Mouse (Mus musculus): ENCODE data around the gene Tff1. TPM values are rescaled to one million over a fixed set of nuclear protein-coding genes. Genes with fewer than 3 reads are reported as not detected.

The Tff1 gene
- not detected for total RNA-seq (2021)
- 0.16 and 6.8 TPM in 2 replicates for polyA plus RNA-seq (2012; rRNA removed)
- long read RNA-seq, result 0 reads

DNA sequence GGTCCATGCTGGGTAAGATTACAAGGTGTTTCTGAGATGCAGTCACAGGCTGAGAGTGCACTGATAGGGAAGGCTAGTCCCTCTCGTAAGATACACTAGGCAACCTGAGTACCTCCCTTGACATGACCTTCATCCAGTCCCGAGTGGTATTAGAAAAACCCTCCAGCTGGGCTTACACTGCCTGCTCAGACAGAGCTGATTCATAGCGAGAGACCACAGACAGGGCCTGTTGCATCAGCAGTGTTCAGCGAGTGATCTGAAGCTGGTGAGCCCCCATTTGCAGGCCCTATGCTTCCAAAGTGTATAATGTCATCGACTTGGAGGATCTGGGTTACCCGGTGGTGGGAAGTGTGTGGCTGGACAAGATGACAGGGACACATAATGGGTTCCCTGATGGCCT is at the start of gene Tff1:
Gene Tff1 (minus strand): TSS at position 151 of the 400 bp plus-strand sequence.
- DNase-seq, result no peak

DNA sequence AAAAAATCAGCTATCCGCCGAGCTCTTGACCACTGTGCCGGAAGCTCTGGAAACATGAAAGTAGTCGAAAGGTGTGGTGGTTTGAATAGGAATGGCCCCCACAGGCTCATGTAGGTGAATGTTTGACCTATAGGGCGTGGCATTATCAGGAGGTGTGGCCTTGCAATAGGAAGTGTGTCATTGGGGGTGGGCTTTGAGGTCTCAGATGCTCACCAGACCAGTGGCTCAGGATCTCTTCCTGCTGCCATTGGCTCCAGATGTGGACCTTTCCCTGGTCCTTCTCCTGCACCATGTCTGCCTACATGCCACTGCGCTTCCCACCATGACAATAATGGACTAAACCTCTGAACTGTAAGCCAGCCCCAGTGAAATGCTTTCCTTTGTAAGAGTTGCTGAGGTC is 46.8 kb upstream of the Tff1 start:
- DNase-seq, result no peak

DNA sequence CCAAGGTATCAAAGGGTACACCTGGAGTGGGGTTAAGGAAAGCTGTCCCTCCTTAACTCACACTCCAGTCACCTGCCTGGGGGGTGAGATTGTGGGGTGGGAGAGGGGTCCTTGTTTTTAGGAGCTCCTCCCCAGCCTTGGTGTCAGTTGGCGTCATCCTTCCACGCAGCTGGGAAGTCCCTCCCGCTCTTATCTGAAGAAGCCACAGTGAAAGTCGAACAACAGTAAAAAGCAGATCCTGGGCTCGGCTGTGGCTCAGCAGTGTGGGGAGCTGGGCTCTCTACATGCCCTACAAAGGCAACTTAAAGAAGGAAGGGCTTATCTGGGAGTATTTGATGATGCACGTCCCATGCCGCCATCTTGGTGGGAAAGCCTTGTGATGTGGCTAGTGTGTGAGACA is 45.2 kb upstream of the Tff1 start:
- DNase-seq, result no peak

DNA sequence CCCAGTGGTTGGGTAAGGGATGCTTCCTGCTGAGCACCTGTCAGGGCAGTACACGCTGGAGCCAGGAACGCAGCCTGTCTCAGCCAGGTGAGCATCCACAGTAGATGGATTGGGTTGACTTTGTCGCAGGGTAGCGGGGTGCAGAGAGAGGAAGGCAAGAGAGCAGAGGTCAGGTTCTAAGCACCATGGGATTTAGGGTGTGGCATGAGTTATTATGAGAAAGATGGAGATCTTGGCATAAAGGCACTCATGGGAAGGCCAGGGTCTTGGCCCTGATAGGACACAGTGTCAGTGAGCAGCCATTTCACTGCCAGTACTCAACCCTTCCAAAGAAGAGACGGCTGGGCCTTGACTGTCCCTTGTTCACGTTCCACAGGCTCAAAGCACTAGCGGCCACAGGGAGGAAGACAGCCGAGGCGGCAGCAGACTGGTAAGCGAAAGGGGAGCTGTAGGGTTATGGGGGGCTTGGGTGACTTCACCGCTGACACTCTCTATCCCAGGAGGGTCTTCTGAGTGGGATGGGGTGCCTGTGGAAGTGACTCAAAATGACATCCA is 44.4 kb upstream of the Tff1 start:
- DNase-seq, result no peak

DNA sequence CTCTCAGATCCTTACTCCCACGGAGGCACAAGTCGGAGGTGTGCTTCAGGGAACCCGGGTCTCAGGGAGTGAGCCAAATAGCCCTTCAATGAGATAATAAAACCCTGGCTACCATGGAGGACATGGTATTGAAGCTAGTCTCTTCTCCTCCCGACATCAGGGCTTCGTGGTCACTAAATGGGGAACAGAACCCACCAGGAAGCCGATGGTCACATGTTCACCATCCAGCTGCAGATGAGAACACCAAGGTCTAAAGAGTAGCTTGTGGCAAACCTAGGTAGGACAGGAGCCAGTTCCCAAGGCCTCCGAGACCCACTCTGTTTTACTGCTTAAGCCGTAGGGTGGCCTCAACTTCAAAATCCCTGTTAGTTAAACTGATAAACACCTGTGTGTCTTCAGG is 43.6 kb upstream of the Tff1 start:
- no peak for DNase-seq

DNA sequence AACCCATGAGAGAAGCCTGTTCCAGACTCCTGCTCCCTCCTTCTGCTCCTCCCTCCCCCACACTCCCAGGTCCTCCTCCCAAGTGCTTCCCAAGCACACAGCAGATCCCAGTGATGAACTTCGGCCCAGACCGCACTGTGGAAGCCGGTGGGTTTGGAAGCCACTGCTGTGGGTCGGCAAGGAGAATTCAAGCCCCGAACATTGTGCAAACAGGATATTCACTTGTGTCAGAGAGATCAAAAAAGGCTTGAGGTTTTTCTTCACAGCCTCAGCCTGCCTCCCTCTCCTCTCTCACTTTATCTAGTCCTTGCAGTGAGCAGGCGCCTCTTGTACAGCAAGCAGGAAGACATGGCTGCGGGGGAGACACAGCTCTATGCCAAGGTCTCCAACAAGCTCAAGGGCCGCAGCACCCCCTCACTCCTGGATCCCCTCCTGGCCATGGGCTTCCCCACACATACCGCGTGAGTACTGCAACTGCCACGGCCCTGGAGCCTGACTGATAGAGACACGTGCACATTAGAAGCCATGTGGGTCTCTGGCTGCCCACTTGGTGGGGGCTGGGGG is 42.8 kb upstream of the Tff1 start, which contains the start of gene Ubash3a:
Gene Ubash3a (plus strand): TSS at position 103 of the 564 bp plus-strand sequence.
- DNase-seq, result no peak

DNA sequence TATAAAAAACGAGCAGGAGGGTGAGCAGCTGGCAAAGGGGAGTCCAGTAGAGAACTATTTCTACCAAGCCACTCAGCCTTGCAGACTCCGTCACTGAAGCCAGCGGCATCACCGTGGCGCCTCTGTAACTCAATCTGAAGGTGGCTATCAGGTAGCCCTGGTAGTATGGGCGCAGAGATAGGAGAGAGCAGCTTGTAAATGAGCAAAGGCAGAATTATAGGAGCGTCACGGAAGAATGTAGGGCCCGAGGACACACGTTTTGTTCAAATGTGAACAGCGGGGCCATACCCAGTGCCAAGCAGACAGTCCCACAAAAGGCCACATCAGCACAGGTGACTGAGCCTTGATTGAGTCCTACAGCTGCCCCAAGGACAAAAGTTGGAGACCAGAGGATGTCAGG is 33.8 kb upstream of the Tff1 start, which contains the start of gene Tmprss3:
Gene Tmprss3 (minus strand): TSS at position 101 of the 400 bp plus-strand sequence.
- no peak for DNase-seq

DNA sequence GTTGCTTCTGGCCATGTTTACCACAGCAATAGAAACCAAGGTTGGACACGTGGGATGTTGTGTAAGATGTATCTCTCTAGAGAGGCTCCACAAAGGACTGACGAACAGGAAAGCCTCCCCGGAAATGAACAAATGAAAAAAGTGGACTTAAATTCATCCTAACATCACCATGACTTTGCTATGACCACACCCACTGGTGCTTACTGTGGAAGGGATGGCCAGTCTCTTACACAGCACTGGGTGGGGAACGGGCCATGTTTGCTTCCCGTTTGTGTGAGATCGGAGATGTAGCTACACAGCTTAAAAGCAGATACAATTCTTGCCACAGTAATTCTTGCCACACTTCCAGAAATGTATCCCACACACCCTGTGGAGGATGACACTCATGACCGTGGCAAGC is 31.2 kb upstream of the Tff1 start:
- DNase-seq, result no peak

DNA sequence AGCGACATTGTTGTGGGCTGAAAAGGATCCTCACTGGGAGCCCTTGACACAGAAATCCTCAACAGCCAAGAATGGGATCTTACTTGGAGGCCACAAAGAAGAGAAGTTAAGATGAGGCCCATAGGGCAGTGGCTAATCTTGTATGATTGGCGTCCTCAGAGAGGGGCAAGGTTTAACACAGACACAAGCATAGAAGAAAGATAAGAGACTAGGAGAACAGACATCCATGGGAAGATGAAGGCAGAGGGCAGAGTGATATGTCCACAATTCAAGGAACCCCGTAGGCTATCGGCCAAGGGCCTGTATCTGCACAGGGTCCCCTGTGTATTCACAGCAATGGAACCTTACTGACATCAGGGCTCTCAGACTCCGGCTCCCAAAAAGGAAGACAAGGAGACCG is 30.1 kb upstream of the Tff1 start:
- no peak for DNase-seq

DNA sequence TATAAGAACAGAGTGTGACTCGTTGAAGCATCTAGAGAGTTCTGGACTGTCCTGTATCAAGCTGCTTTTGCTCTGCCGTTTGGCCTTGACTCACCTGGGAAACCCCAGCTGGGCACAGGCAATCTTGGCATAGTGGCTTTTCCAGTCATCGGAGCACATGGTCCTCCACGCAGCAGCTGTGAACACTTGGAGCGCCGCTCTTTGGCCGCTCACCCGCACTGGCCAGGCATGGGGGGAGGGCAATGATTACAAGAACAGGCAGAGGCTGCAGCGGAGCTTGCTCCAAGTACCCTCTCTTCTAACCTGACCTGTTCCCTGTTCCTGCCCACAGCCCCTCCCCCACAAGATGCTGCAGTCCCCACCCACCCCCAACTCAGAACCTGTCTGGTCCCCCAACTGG is 28.3 kb upstream of the Tff1 start:
- DNase-seq, result no peak

DNA sequence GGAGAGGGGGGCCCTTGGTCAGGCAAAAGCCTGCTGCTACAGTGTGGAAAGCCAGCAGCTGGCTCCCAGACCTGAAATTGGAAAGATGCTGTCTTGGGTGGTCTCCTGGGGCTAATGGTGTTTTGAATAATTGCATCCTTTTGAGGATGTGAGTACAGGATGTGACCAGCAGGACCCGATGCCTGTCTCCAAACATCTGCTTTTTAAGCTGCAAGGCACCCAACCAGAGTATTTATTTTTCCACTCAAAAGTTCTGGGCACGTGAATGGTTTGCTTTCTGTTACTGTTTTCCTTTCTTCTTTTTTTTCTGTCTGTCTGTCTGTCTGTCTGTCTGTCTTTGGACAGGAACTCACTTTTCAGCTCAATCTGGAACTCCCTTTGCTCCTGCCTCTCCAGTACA is 27.6 kb upstream of the Tff1 start:
- DNase-seq, result no peak

DNA sequence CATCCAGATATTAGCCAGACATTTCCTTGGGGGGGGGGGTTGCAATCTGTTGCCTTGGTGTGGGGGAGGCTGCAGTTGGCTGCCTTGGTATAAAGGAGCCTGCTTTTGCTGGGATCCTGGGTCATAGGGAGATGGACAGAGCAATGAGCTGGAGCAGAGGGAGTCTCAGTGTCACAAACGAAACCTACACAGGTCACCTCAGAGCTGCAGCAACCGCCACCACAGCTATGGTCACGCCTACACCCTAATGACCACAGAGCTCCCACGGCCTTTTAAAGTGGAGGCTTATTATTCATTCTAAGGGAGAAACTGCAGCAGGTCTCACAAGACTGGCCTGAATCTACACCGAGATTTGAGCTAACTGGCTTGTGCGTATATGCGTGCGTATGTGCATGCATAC is 26.7 kb upstream of the Tff1 start:
- DNase-seq, result no peak

DNA sequence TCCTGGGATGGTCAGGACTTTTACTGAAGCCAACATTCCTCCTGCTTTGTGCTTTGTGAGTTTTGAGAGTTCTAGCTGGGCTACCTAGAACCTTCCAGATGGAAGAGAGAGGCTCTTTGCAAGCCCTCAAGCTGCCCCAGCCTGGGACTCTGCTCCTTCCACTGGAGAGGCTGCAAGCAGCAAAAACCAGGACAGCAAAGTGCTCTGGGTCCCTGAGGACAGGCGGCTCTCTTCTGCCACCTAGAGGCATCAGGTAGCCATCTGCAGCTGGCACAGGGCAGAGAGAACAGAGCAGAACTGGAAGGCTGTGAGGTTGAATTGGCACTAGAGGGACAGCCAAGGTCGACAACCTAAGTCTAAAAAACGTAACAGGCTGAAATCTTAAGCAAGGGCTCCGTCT is 22.3 kb upstream of the Tff1 start:
- DNase-seq, result peak; percentile 74

DNA sequence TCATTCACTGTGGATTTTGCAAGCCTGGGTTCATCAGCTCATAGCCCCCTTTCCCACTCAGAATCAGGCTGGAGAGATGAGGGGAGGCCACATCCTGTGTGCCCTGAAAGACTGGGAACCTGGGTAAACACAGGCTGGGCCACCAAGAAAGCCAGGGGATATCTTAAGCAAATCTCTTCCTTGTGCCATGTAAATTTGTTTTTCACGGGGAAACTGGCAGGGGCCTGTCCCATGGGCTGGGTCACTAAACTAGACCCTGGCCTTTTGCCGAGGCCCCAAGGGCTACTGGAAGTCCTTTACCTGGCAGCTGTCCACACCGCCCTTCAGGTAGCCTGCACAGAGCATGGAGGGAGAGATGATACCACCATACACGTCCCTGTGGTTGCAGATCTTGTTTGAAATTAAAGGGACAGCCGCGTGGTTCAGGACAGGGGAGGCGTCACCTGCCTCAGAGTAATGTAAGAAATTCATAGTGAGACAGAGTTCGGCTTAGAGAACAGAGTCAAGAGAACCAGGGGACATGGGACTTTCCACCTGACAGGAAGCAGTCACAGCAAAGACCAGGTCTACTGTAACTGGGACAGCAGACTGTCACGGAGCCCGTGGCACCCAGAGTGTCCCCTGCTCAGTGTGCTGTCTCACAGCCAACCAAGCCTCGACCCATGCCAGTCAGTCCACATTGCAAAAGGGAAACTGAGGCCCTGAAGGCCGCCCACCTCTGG is 19.4 kb upstream of the Tff1 start:
- DNase-seq, result no peak

DNA sequence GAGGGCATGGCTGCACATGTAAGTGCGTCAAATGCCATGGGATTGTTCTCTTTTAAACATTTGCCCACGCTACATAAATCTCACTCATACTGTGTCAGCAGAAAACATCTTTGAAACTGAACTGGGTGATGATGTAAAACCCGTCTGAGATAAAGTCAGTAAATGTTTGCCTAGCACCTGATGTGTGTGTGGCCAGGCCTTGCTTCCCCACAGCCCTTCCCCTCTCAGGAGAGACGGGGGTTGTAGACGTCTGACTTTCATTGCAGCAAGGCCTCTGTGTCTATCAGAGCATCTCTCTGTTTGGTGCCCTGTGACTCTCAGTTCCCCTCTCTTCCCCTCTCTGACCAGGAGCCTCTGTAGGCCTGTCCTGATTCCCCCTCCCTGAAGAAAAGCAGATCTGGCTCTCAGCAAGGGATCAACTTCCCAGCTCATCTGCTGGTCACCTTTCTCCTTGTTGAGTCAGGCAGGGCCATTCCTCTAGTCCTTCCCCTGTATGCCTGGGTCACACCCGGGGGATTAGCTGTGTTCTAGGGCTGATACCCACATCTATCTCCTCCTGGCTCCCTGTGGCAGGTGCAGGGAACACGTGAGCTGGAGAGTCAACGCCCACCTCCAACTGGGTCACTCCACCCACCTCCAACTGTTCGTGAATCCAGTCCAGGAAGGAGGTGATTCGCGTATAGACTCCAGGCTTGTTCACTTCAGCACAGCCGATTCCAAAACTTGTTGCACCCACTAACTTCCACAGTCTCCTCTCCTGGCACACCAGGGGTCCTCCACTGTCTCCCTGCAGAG is 18.3 kb upstream of the Tff1 start:
- DNase-seq, result no peak

DNA sequence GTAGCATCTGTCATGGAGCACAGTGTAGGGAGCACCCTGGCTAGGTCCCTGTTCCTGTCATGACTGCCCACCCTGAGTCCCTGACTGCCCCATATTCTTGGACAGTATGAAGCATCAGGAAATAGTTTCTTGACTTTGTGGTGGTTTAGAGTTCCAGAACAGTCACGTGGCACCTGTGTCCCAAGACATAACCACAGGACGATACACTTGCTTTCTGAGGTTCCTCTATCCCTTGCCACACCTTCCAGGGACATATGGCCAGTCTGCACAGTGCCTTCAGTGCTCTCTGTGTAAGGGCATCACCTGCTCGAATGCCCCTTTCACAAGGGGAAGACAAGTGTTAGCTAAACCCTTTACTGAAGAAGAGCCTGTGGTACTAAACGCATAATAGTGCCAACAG is 16.4 kb upstream of the Tff1 start:
- DNase-seq, result no peak

DNA sequence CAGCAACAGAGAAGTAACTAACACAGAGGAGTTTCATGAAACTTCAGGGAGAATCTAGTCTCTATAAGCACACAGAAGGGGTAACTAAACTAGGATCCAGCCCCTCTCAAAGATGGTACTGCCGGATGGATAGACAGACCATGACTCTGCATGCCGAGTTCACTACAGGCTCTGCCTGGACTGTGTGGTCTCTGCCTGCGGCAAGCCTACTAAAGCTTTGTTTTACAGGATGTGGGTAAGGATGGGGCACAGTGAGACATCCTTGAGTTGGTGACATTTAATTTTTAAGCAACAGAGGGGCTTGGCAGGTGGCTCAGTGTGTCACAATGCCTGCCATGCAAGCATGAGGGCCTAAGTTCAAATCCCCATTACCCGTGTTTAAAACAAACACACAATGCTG is 11.2 kb upstream of the Tff1 start:
- no peak for DNase-seq

DNA sequence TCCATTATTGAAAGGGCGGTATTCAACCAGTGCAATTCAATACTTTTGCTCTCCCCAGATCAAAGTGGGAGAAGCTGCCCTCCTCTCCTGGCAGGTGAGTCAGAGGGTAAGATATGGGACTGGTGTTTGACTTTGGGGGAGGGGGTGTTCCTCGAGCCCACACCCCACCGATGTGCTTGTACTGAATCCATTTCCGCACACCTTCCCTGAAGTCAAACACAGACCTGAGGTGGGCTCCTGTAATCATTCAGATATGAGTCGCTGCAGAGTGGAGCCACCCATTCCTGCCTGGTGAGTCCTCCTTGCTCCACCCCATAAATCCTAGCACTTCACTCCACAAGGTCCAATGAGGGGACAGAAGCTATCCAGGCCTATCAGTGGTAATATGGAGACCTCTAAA is 4.7 kb upstream of the Tff1 start:
- DNase-seq, result no peak

DNA sequence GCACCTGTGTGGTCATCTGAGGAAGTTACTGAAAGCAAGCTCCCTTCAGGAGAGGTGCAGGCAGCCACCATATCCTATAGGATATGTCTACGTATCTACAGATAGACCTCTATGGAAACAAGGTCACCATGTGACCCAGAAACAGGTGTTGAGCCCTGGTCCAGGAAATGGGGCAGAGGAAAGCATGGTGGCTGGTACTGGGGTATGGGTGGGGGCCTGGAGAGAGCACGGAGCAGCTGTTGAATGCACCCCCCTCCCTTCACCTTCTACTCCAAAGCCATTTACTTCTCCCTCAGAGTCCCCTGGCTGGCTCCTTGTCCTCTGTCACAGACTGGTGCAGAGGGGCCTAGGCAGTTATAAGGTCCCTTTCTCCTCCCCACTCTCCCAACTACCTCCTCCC is 1.3 kb downstream of the Tff1 start:
- no peak for DNase-seq

DNA sequence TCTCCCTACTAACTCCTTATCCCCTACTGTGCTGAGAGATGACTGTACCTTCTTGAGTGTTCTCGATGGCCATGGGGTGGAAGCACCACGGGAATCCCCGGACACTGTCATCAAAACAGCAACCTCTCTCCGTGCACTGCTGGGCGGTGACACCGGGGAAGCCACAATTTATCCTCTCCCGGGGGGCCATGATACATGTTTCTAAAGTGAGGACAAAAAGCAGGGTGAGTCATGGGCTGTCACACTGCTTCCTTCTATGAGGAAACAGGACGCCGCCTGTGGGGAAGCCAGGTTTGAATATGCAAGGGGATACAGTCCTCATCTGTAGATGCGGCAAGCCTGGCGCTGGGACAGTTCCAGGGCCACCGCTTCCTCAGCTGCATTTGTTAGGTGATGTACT is 2.5 kb downstream of the Tff1 start:
- peak; percentile 6 for DNase-seq

DNA sequence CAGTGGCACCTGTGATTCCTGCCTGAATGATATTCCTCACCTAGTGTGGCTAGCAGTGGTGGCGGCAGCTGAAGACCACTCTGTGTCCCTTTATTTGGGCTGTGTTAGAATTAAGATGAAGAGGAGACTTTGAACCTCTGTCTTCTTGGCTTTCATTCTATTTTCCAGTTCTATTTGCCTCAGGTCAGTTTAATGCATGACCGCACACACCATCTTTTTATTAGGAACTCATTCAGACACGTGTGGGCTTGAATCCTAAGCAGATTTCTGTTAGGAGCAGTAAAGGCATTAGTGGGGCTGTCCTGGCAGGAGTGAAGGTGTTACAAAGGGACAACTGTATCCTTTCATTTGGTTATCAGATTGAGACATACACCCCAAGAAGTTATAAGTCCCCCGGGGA is 4.8 kb downstream of the Tff1 start:
- DNase-seq, result no peak

DNA sequence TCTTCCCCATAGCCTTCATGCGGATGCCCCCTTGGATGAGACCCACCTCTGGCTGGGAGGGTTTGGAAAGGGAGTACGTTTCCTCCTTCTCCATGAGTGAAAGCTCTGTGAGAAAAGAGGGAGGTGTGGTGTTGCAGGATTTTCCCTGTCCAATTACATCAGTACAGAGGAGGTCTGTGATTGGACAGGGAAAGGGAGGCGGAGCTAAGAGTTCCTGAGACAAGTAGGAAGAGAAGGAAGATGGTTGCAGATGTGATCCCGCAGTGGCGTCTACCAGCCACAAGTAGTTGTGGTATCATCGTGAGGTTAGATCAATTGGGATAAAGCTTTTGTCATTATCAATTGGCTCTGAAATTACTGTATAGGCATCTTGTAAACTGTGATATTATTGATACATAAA is 7.2 kb downstream of the Tff1 start:
- DNase-seq, result no peak

DNA sequence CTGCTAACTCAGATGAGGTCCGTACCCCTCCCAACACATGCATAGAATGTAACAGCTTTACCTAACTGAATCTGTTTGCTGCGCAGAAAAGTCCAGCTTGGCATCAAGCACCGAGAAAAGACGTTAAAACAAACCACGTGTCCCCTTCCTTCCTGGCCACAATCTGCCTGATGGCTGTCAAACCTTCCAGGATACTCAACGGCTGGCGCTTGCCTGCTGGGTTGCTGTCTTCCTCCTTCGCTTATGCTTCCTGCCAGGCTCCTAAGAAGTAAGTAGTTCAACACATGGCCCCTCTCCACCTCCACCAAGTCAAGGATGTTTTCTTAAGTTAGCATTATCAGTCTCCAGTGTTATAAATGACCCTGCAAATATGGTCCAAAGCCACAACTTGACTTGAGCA is 11.3 kb downstream of the Tff1 start:
- no peak for DNase-seq

All from adrenal gland, adult 2 months (tissue).